Mouse (Mus musculus): ENCODE results near the gene Bcl6.

DNA sequence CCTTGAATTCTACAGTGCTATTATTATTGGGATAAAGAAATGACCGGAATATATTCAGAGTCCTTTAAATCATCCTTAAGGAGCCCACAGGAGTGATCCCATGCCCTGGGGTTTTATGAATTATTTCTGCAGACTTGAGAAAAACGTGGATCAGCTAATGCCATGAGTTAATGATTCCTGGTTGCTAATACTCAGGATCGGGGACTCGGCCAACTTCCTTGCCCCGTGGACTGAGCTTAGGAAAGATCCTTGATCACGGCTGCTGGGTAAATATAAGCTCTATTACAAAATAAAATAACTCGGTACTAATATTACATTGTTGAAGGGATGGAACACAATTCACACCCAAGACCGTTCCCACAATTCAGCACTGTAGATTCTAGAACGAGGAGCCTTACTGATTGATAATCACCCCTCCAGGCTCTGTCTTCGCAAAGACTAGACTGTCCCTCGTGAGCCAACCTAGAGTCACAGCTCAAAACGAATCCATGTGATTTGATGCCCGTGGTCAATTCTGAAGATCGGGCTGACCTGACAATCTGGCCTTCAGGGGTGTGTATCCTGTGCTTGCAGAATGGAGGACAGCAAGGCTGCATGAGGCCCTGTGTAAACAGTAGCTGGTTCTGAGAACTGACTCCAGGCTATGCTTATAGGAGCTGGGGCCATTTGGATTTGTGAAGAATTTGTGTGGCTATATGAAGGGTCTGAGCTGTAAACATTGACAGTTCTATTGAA is 3.4 kb upstream of the Bcl6 start:
- TF ChIP-seq CTCF (IDR thresholded peaks at IDR 0.05; ENCODE audit: low read depth) (no peak), EP300 (optimal IDR thresholded peaks at IDR 0.05) (no peak)
